Mouse (Mus musculus) CD4-positive, CD25-positive, alpha-beta regulatory T cell, adult 2 months (primary cell): Measurements from ENCODE around the gene Fam227a.

Experiments
- DNase-seq: peaks from one replicate; pipeline ENCODE4 v3.0.0-alpha.2; 2012; ENCODE audit warnings: low read depth, low spot score

Gene Fam227a

DNA sequence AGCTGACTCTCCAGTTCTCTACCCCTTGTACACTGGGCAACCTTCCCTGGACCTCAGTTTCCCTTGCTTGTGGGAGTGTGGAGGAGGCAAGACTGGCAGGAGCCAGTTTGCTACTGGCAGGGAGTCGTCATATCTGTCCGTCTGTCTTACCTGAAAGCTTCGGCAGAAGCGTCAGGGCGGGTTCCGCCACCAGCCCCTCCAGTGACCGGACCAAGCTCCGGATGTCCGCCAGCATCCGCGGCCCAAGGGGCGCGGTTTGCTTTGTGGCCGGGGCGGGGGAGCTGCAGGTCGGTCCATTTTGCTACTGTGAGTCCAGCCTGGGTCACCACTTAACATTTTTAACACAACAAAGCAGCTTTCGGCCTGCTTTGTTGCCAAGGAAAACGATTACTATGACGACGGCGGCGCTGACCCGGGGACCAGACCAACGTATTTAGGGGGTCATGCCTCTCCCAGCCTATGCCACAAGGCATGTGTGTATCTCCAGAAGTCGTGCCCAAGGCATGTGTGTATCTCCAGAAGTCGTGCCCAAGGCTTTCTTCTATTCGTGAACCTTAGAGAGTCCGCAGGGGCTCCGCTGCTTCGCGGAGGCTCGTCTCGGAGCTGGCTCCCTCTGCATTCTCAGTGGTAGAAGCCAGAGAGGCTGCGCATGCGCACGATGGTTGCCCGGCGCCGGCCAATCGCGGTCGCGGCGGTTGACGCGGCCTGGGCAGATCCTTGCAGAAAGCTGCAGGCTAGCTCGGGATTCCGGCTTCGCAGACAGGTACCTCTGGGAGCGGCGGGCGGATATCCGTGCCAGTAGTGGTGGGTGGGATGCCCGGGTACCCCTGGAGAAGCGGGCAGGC is at the start of gene Fam227a, which contains the start of gene Cby1:
Gene Fam227a (minus strand): TSS at position 426 of the 845 bp plus-strand sequence.
Gene Cby1 (plus strand): TSS at position 669 of the 845 bp plus-strand sequence.
- peak; percentile 93 for DNase-seq

DNA sequence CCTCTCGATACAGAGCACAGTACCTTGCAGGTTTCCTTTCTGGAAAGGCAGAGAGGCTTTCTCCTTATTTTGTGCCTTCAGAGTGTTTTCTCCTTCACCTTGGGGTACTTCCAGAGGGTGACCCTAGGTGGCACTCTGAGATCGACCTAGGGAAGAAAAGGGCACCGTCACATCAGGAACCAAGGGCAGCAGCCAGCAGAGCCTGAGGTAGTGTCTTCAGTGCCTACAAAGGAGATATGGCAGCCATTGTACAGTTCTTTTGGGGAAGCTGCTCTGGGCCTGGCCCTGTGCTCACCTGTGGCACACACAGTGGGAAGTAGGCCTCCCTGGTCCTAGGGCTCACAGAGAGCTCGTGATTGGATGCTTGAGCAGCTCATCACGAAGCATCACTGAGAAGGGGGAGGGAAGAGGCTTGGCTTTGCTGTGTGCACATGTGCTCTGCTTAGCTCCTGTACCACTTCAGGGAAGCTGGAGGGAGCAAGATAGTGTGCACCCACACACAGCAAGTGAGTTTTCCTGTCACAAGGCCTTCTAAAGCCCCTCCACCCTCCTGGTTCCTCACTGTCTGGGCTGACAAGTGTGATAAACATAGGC is 49.6 kb upstream of the Fam227a start:
- peak; percentile 40 for DNase-seq

- DNase-seq: no peak
Measured at GRCm38 (mm10) chr15:79706603-79707214, 48.0 kb upstream of the Fam227a start.

GRCm38 (mm10) chr15:79697558-79698187 is 38.9 kb upstream of the Fam227a start:
- no peak for DNase-seq

DNA sequence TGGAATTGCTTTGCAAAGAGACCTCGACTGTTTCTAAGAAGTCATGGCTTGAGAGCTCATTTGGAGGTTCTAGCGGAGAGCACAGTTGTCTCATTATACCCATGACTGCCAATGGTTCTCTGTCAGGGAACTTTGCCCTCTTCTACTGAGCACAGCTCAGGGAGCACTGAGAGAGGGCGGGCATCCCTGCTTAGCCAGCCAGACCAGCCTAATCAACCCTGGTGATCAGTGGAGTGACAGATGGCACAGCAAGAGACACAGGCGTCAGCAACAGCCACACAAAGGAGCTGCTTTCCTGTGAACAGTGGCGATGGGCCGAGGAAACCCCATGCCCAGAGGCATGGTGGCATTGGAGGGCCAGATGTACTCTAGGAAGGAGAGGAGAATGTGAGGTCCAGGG is 38.3 kb upstream of the Fam227a start:
- no peak for DNase-seq

DNA sequence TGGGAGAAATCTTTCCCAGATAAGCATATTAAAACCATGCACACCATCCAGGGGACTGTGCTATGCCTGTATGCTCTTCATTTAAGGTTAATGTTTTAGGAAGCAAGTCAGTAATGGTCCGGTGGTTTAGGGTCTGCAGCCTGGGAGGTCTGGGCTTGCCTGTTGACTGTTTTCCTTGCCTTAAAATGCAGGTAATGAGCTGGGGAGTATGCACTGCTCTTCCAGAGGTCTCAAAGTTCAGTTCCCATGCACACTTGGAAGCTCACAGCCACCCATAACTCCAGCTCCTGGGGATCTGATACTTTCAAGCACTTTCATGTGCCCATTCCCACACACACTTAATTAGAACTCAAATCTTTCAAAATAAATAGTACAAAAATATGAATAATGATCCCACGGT is 37.8 kb upstream of the Fam227a start:
- DNase-seq: no peak

- DNase-seq: no peak
Measured at GRCm38 (mm10) chr15:79695516-79695915, 36.8 kb upstream of the Fam227a start.

DNA sequence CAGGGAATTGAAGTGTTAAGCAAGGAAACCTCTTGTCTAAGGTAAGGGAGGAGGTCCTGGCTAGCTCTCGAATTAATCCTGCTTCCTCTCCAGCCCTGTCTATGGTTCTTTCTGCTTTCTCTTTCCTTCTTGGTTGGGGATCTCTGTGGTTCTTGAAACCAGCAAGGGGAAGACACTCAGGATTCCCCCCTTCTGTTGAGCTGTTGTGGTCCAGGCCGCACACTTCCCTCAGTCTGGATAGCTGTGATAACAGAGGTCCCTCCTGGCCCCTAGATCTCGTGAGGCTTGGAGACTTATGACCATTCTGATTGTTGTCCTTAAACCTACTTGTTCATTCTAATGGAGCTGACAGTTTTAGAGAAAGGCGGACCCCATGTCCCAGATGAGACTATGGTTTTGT is 35.8 kb upstream of the Fam227a start:
- peak; percentile 20 for DNase-seq

DNA sequence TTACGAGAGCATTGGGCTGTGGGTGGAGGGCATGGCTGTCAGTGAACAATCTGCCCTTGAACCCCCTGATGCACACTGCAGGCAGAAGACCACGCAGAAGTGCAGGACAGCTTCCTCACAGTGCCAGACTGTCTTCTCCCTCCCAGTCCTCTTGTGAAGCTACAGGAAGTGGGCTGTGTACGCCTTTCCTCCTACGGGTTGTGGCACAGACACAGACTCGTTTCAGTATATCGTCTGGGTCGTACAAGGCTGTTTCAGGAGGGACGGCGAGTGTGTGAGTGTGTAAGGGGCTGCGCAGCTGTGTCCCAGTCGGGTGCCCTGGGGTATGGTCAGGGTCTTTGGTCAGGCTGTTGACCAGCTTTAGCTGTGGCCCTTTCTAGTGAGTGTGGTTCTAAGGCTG is 35.0 kb upstream of the Fam227a start:
- DNase-seq: peak; percentile 80

DNA sequence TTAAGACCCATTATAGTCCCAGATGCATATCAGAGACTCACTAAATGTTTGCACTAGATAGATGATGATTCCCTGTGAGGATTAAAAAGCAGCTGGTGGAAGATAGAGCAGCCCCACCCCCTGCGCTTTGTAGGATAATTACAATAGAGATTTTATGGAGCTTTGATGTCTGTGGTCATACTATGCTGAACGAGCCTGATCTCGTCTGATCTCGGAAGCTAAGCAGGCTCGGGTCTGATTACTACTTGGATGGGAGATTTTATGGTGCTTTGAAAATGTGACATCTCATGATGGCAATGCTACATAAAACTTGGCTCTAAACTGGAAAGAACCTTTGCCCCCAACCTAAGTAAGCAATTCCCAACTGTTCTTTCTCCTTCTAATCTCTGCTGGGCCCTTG is 33.6 kb upstream of the Fam227a start:
- DNase-seq: peak; percentile 26

GRCm38 (mm10) chr15:79691023-79691508 is 32.3 kb upstream of the Fam227a start:
- DNase-seq: no peak

- DNase-seq: peak; percentile 98
Measured at GRCm38 (mm10) chr15:79690426-79691022, 31.8 kb upstream of the Fam227a start, which contains the start of gene Gtpbp1. Gene Gtpbp1, plus strand, starts transcription at chr15:79690845.

DNA sequence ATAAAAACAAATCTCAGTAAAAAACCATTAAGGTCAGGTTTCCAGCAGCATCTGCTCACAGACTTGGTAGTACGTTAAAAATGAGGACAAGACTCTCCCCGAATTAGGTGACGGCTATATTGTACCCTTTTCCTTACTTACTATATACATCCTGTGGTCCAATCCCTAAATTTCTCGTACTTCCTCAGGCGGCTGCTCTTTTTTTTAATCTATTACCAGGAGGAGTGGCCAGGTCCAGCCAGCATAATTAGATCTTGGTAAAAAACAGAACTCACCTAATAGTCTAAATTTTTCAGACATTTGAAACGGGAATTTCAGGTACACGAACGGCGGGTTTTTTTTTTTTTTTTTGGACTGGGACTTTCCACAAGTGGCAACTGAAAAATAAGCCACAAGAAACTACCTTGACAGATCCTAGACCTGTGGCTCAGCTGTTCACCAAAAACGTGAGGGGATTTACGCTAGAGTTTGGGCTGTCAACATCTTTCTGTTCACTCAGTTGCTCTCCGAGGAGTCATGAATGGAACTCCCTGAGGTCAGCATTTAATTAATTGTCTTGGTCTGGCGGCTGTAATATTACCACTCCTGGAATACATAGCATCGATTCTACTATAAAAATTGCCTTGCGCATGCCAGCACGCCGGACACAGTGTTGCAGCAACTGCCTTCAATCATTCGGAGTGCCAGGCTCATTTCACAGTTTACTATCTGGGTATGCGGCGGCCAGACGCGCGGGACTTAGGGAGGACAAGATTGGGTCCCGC is 31.1 kb upstream of the Fam227a start:
- DNase-seq: peak; percentile 74

DNA sequence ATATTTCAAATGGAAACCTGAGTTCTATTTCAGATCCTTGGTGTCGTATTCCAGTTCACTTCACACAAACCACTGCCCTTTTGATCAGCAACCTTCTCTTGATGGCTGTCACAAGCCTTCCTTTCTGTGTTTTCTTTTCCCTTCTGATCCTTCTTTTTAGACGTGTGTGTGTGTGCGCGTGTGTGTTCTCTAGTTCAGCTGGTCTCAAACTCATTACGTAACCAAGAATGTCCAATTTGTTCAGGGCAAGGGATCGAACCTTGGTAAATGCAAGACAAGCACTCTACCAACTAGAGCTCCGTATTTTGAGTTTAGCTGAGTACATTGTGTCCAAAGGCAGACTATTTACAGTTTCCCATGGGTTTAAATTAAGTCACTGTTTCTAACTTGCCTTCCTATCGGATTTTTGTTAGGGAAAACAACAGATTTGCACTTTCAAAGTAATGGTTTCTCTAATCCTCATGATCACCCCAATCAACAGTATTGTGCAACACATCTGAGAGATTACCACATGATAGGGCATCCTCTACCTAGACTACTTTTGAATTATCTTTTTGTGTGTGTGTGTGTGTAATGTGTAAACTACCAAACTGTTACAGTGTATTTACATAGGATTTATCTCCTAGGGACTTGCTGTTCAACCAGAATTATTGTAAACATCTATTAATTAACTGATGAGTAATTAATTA is 29.7 kb upstream of the Fam227a start:
- no peak for DNase-seq

DNA sequence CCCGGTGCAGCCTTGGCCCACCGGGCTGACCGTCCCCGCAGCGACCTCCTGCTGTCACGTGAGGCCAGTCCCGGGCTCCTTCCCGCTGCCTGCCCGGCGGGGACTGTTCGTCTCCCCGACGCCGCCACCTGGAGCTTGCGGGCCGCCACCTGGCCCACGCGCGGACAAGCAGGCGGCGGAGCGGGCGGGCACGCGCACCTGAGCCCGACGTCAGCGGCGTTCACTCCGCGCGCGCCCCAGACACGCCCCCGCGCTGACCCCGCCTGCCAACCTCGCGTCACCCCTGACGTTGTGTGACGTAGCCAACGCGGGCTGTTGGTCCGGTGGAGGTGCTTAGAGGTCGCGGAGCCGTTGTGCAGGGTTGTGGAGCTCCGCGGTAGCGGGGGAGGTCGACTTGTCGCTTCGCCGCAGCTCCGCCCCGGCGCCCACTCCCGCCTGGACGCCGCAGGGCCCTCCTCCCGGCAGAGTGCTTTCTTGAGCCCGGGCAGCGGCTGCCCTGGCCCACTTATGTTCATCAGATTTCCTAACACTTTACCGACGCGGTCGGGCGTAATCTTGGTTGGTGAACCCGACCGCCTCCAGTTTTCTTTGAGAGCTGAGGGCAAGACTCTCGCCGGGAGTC is 29.0 kb upstream of the Fam227a start, which contains the start of gene Josd1:
Gene Josd1 (minus strand): TSS at position 274 of the 622 bp plus-strand sequence.
- DNase-seq: peak; percentile 98

- DNase-seq: no peak
Measured at GRCm38 (mm10) chr15:79687175-79687574, 28.4 kb upstream of the Fam227a start.

- peak; percentile 22 for DNase-seq
Measured at GRCm38 (mm10) chr15:79686046-79686869, 27.5 kb upstream of the Fam227a start.

- DNase-seq: no peak
Measured at GRCm38 (mm10) chr15:79685141-79685641, 26.4 kb upstream of the Fam227a start.
